Mouse (Mus musculus) heart, embryonic 15.5 days (tissue): Measurements from ENCODE around the gene Gm10160. TPM values are rescaled to one million over a fixed set of nuclear protein-coding genes. Genes with fewer than 3 reads are reported as not detected.

Experiments
- ATAC-seq: fragments of 200-750 bp; cut with Nextera tagmentation; replicated peaks from 2 replicates; pipeline ENCODE4 v1.8.0; 2017; ENCODE audit warnings: low read depth, moderate TSS enrichment; ENCODE audit not compliant: insufficient number of reproducible peaks, insufficient read depth, low FRiP score
- H3K27ac ChIP-seq: fragments of 300-500 bp; sonication (generic); 2 replicates; pipeline ENCODE4 v1.5.1; 2015; ENCODE audit warnings: mild to moderate bottlenecking, inconsistent platforms
- H3K27me3 ChIP-seq: fragments of 300-500 bp; sonication (generic); 2 replicates; pipeline ENCODE4 v1.6.1; 2015; ENCODE audit warnings: inconsistent platforms
- H3K36me3 ChIP-seq: fragments of 300-500 bp; sonication (generic); 2 replicates; pipeline ENCODE4 v1.6.1; 2015; ENCODE audit warnings: mild to moderate bottlenecking, inconsistent platforms
- H3K4me1 ChIP-seq: fragments of 300-500 bp; sonication (generic); replicated peaks from 2 replicates; pipeline ENCODE4 v1.6.1; 2015; ENCODE audit warnings: inconsistent platforms
- H3K4me2 ChIP-seq: fragments of 300-500 bp; sonication (generic); 2 replicates; pipeline ENCODE4 v1.6.1; 2015; ENCODE audit warnings: inconsistent platforms, mild to moderate bottlenecking, moderate library complexity
- H3K4me3 ChIP-seq: fragments of 300-500 bp; sonication (generic); 2 replicates; pipeline ENCODE4 v1.5.1; 2015; ENCODE audit warnings: mild to moderate bottlenecking, inconsistent platforms
- H3K9ac ChIP-seq: fragments of 300-500 bp; sonication (generic); 2 replicates; pipeline ENCODE4 v1.6.1; 2015; ENCODE audit warnings: mild to moderate bottlenecking, inconsistent platforms
- H3K9me3 ChIP-seq: fragments of 300-500 bp; sonication (generic); replicated peaks from 2 replicates; pipeline ENCODE4 v1.6.1; 2016; ENCODE audit warnings: inconsistent platforms
- WGBS: fragments of 180-500 bp; shearing (Covaris S2); methylation state at CpG from one replicate; pipeline ENCODE4 v1.1.7; 2015; ENCODE audit warnings: mixed read lengths; 5-methylcytosine and 5-hydroxymethylcytosine counted together
- polyA plus RNA-seq: library from polyadenylated mRNA; unstranded; fragments of >200 nt; fragmentation: Nextera tagmentation; extraction: Ambion mirVana; gene quantifications from 2 replicates; pipeline ENCODE4 v1.2.1, GENCODE M21; 2015

Gm10160 gene
- polyA plus RNA-seq, 1 experiment from 2014 or later, result not detected

DNA sequence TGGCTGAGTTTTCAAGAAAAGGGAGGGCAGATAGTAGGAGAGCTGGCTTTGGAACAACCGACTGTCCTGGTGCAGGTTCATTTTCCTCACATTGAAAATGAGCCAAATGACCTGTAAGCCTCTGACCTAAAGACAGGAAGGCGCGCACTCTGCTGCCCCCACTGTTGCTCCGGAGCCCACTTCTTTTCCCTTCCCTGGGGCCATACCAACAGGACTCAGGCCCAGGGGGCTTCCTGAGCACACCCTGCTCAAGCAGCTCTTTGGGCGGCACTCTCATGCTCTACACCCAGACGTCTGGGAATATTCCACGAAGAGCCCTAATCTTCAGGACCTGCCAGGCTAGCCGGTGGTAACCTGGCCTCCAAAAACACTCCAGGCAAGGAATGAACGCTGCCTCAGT is 2.6 kb upstream of the Gm10160 start:
- Histone ChIP-seq H3K4me2 (peak overlapping the region; percentile 92), H3K4me3 (peak overlapping the region; percentile 72), H3K9me3 (no peaks in the 10 kb centered on the region), H3K27me3 (no peaks in the 10 kb centered on the region), H3K4me1 (peaks cover 57% of the 10 kb centered on the region), H3K9ac (0 out of 2 replicates have a peak overlapping the region, but pooled peaks have one; percentile 16), H3K27ac (no peak overlapping the region), H3K36me3 (no peaks in the 10 kb centered on the region)
- WGBS, result 18% methylated on average over 9 of the region's 9 CpGs
- ATAC-seq, result no peak

DNA sequence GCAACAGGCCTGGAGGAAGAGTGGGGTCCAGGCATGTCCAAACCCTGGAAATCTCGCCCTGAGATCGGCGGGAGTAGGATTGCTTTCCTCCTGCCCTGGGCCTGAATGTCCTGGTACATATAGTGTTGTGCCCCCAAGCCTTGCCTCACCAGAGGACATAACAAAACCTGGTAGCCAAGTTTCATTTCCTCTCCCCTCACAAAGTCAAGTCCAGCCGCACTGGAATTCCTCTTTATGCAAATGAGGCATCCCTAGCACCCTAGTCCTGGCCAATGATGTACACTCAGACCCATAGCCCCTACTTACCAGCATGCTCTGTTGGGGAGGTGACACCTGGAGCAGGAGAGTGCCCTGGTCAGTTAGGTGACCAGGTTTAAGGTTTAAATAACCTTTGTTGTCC is 627 bp upstream of the Gm10160 start:
- ATAC-seq, result no peak
- H3K4me1 ChIP-seq, result peaks cover 44% of the 10 kb centered on the region
- 78% methylated on average over 4 of the region's 4 CpGs for WGBS
- H3K4me2 ChIP-seq, result no peak overlapping the region
- H3K9ac ChIP-seq, result no peak overlapping the region
- no peak overlapping the region for H3K27ac ChIP-seq
- H3K4me3 ChIP-seq, result no peak overlapping the region
- no peaks in the 10 kb centered on the region for H3K36me3 ChIP-seq
- no peaks in the 10 kb centered on the region for H3K9me3 ChIP-seq
- H3K27me3 ChIP-seq, result no peaks in the 10 kb centered on the region

DNA sequence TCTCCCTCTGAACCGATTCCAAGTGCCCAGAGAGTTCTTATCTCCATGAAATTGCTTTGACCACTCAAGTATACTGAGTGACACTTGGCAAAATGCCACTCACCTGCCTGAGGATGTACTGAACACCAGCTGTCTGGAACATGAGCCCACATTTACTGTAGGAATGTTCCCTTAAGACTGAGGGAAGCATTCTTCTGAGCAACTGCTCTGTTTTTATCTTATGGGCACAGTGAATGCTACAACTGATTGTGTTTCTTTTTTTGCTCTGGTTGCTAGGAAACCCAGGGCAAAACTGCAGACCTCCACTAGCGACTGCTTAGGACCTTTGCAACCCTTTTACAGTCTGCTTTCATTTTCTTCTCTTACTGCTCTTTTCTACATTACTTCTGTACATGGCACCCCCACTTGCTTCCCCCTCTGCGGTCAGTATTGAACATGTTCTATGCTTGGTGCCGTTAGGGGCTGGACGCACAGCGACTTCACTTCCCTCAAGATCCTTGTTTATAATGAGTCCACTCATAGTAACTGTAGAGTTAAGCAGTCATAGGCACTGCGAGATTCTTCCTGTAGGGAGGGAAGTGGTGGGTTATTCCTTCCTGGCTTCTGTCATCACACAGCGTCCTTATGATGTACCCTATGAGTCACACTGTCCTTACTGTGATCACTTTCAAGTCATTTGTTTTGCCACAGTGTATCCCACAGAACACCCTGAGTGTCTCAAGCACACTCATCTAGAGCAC is 856 bp downstream of the Gm10160 start:
- H3K27ac ChIP-seq, result peak overlapping the region; percentile 68
- peak overlapping the region; percentile 47 for H3K4me2 ChIP-seq
- H3K27me3 ChIP-seq, result no peaks in the 10 kb centered on the region
- H3K9ac ChIP-seq, result no peak overlapping the region
- no peaks in the 10 kb centered on the region for H3K9me3 ChIP-seq
- 29% methylated on average over 8 of the region's 8 CpGs for WGBS
- peak overlapping the region; percentile 0; the same call in 1 of the 2 replicates for H3K4me3 ChIP-seq
- ATAC-seq, result peak; percentile 54
- H3K4me1 ChIP-seq, result peaks cover 31% of the 10 kb centered on the region
- no peaks in the 10 kb centered on the region for H3K36me3 ChIP-seq

DNA sequence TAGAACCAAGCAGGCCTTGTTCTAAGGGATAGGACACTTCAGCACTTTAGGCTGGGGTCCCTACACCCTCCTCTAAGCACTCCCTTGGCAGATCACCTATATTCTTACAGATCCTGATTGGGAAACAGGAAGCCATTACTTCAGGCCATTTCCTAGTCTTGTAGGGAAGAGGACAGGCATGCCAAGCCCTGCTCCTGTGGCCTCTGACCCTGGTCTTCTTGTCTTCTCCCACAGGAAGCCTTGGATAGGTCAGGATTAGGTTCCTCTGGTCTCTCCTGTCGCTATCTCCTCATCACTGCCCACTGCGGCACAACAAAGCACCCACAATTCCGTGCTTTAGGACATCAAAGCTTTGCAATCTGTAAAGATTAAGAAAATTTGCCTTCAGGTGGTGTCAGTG is 3.9 kb downstream of the Gm10160 start:
- no peak for ATAC-seq
- peaks cover 13% of the 10 kb centered on the region for H3K4me1 ChIP-seq
- WGBS, result 72% methylated on average over 3 of the region's 3 CpGs
- H3K4me3 ChIP-seq, result no peak overlapping the region
- H3K9me3 ChIP-seq, result no peaks in the 10 kb centered on the region
- H3K9ac ChIP-seq, result no peak overlapping the region
- H3K27me3 ChIP-seq, result no peaks in the 10 kb centered on the region
- no peak overlapping the region for H3K27ac ChIP-seq
- no peaks in the 10 kb centered on the region for H3K36me3 ChIP-seq
- H3K4me2 ChIP-seq, result no peak overlapping the region

DNA sequence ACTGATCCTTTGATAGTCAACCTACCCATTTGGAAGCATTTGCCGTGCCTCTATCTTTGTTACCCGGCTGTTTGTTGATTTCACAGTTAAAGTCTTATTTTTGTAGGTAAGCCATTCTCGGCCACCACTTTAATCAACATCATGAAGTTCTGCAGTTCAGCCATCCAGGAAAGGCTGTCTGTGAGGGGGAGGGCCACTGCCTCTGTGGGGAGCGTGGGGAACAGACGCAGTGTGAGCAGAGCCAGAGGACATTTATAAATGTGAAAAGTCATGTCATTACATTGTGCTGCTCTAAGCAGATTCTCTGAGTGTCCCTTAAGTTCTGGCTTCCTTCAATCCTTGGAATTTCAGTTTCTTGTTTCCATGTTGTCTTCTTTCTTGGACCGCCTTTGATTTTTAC is 5.4 kb downstream of the Gm10160 start:
- H3K4me2 ChIP-seq, result no peak overlapping the region
- no peak overlapping the region for H3K27ac ChIP-seq
- no peak overlapping the region for H3K9ac ChIP-seq
- WGBS, result 65% methylated on average over 6 of the region's 6 CpGs
- H3K4me3 ChIP-seq, result no peak overlapping the region
- H3K27me3 ChIP-seq, result no peaks in the 10 kb centered on the region
- ATAC-seq, result no peak
- H3K36me3 ChIP-seq, result no peaks in the 10 kb centered on the region
- H3K9me3 ChIP-seq, result no peaks in the 10 kb centered on the region
- H3K4me1 ChIP-seq, result peaks cover 13% of the 10 kb centered on the region

DNA sequence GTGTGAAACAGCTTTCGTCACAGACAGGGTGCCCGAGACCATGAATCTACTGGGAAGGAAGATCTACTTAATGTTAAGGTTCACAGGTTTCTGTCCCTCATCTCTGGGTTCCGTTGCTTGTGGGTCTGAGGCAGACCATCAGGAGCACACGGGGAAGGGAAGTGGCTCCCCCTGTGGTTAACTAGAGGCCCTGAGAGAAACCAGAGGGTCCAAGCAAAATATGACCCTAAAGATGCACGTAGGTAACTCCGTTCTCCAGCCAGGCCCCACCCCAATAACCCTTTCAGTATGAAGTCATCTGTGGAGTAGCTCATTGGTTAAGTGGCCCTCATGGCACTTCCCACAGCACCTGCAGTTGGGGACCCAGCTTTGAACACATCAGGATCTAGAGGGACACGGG is 6.0 kb downstream of the Gm10160 start:
- H3K36me3 ChIP-seq, result no peaks in the 10 kb centered on the region
- H3K4me1 ChIP-seq, result peaks cover 10% of the 10 kb centered on the region
- H3K4me3 ChIP-seq, result no peak overlapping the region
- H3K27me3 ChIP-seq, result no peaks in the 10 kb centered on the region
- H3K9me3 ChIP-seq, result no peaks in the 10 kb centered on the region
- ATAC-seq, result no peak
- no peak overlapping the region for H3K4me2 ChIP-seq
- 83% methylated on average over 7 of the region's 7 CpGs for WGBS
- H3K9ac ChIP-seq, result no peak overlapping the region
- H3K27ac ChIP-seq, result no peak overlapping the region

DNA sequence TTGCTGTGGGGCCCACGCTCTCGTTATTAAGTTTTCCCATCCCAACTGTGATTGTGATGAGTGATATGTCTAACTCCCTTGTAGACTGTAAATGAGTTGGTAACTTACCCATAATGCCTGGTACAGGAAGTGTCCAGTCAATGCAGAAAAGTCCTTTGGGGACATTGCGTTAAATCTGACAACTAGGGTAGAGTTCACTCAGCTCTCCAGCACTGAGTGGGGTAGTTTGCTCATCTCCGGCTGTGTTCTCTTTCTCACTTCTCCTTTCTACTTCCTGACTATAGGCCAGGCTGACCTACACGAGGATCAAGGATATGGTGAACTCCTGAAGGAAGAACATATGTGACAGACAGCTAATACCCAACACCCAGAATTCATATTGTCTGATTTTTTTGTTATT is 6.4 kb downstream of the Gm10160 start:
- Histone ChIP-seq H3K36me3 (no peaks in the 10 kb centered on the region), H3K27me3 (no peaks in the 10 kb centered on the region), H3K4me3 (no peak overlapping the region), H3K9me3 (no peaks in the 10 kb centered on the region), H3K9ac (no peak overlapping the region), H3K4me1 (peaks cover 6% of the 10 kb centered on the region), H3K27ac (no peak overlapping the region), H3K4me2 (no peak overlapping the region)
- no peak for ATAC-seq
- WGBS, result 81% methylated on average over 5 of the region's 5 CpGs

DNA sequence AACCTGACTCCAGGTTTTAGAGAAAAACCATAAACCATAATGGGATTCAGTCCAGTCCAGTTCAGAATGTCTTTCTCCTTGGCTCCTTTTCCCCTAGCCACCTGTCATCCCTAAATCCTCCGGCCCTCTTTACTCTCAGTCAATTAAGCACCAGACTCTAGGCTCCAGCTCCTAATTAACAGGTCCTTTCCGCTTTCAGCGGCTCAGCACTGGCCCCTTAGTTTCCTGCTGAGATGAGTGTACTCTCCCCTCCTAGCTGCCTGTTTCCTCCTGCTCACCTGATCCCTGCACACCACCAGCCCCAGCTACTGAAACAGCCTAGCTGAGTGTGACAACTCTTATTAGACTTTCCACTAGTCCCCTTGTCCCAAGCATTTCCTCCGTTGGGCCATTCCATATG is 7.8 kb downstream of the Gm10160 start:
- Histone ChIP-seq H3K9ac (no peak overlapping the region), H3K27me3 (no peaks in the 10 kb centered on the region), H3K27ac (no peak overlapping the region), H3K36me3 (no peaks in the 10 kb centered on the region), H3K9me3 (no peaks in the 10 kb centered on the region), H3K4me2 (no peak overlapping the region), H3K4me1 (peaks cover 5% of the 10 kb centered on the region; the same call in 1 of the 2 replicates), H3K4me3 (no peak overlapping the region)
- WGBS, result 55% methylated on average over 4 of the region's 4 CpGs
- ATAC-seq, result no peak

DNA sequence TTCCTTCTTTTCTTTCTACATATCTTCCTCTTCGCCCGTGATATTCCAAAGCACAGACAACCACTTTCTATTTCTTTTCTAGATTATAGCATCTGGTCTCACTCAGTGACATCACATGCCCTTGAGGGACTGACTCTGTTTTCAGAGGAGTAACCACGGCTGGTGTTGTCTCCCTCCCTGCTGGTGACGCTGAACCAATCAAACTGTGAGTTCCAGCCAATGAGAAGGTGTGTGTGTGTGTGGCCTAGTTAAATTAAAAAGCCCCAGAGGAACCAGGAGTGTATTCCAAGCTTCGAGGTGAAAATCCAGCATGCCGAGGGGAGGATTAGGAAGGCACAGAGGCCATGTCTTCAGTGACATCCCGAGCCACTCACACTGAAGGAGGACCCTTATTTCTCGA is 8.6 kb downstream of the Gm10160 start:
- no peak overlapping the region for H3K9ac ChIP-seq
- no peaks in the 10 kb centered on the region for H3K27me3 ChIP-seq
- 40% methylated on average over 8 of the region's 8 CpGs for WGBS
- no peak overlapping the region for H3K27ac ChIP-seq
- H3K4me2 ChIP-seq, result no peak overlapping the region
- ATAC-seq, result no peak
- H3K36me3 ChIP-seq, result no peaks in the 10 kb centered on the region
- H3K4me3 ChIP-seq, result no peak overlapping the region
- peaks cover 4% of the 10 kb centered on the region; the same call in 1 of the 2 replicates for H3K4me1 ChIP-seq
- H3K9me3 ChIP-seq, result no peaks in the 10 kb centered on the region

DNA sequence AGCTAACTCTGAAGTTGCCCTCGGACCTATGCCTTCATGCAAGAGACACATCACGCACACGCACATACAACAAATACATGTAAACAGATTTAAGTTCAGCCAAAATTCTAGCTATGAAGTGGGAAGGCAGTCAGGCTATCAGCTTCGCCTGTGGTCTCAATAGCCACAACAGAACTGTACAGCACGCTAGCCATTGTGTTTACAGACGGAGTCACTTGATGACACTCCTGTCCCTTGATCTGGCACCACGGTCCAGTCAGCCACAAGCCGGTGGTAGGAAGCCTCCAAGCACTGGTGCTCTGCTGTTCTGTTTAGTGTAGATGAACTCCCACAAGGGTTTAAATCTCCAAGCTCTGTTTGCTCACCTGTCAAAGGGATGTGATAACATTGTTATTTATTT is 9.6 kb downstream of the Gm10160 start:
- H3K4me2 ChIP-seq, result no peak overlapping the region
- H3K9me3 ChIP-seq, result no peaks in the 10 kb centered on the region
- no peak overlapping the region for H3K27ac ChIP-seq
- H3K9ac ChIP-seq, result no peak overlapping the region
- no peaks in the 10 kb centered on the region for H3K36me3 ChIP-seq
- no peaks in the 10 kb centered on the region for H3K27me3 ChIP-seq
- H3K4me3 ChIP-seq, result no peak overlapping the region
- WGBS, result 63% methylated on average over 8 of the region's 8 CpGs
- peaks cover 2% of the 10 kb centered on the region for H3K4me1 ChIP-seq
- no peak for ATAC-seq

DNA sequence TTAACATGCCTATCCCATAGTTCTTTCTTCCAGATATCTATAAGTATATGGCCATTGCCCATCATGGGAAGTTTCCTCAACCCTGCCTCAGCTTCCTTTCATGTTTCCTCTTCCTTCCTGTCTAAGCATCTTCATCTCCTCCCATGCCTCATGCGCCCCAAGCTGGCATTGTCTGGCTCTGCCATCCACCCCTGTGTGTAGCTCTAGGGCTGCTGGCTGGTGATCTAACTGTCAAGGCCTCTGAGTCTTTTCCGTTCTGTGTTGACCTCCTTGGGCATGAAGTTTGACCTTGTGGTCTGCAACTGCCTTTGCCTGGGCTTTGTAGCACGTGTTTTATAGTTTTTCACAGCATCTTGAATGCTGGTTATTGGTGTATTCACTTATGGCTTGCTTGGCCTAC is 10.3 kb downstream of the Gm10160 start:
- H3K36me3 ChIP-seq, result no peaks in the 10 kb centered on the region
- no peak overlapping the region for H3K4me2 ChIP-seq
- H3K9me3 ChIP-seq, result no peaks in the 10 kb centered on the region
- H3K4me3 ChIP-seq, result no peak overlapping the region
- H3K9ac ChIP-seq, result no peak overlapping the region
- 83% methylated on average over 3 of the region's 3 CpGs for WGBS
- peaks cover 9% of the 10 kb centered on the region for H3K4me1 ChIP-seq
- no peak for ATAC-seq
- no peaks in the 10 kb centered on the region for H3K27me3 ChIP-seq
- H3K27ac ChIP-seq, result no peak overlapping the region

DNA sequence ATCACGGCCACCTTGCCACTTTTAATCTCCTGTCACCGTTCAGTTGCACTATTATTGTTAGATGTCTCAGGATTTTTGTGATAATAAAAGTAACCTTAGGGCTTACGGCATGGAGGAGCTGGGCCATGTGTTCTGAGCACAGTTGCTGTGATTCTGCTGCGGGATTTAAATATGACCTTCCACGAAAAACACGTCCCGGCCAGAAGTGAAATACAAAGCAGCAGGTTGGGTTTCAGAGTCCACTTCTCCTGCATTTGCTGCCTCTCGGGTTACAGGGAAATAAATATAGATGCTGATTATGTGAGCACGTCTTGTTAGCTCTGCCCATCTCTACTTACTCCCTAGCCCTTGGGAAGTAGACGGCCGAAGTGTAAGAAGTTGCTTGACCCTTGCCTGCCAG is 10.8 kb downstream of the Gm10160 start:
- ATAC-seq, result no peak
- Histone ChIP-seq H3K9ac (no peak overlapping the region), H3K9me3 (no peaks in the 10 kb centered on the region), H3K27me3 (no peaks in the 10 kb centered on the region), H3K4me1 (peaks cover 11% of the 10 kb centered on the region), H3K4me2 (no peak overlapping the region), H3K4me3 (no peak overlapping the region), H3K36me3 (no peaks in the 10 kb centered on the region), H3K27ac (no peak overlapping the region)
- whole genome bisulfite sequencing, result 59% methylated on average over 11 of the region's 11 CpGs
